In the genomic region with DNA sequence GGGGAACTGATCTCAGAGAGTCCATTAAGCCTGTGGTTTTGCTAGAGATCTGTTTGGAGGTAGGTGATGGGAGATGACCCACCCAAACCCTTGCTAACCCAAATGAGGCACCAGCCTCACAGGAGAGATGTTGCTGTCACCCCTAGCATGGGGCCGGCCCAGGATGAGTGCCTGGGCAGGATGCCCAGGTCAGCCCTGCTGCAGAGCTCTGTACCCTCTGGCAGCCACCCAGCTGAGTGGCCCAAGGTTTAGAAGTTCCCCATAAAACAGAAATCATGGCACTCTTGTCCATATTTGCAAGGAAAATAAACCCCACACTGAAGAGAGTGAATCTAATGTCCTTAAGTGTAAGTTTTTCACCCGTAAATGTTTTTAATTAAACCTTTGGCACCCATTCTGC, we compare ENCODE assay signal across 15 mouse cellular contexts.
DNase-seq lines count a peak whose midpoint lies in the region; TF ChIP-seq lines count a peak whose summit lies in the region.
"Had no signal": no experiment of that assay in that cellular context is flagged by ENCODE, and none has a peak within 500 bp of the region (broad histone marks: within the 10 kb centered on the region; RNA-seq: fewer than 3 reads in every experiment).

No protein-coding gene starts in this region.

- intact Hi-C loops in gastrocnemius, adult 2 months (cut with DNase I), result no loop called here
- intact Hi-C loops in left cerebral cortex, postnatal 4 days (cut with DNase I), result no loop called here
- intact Hi-C loops in left cerebral cortex, postnatal 14 days (cut with DNase I), result no loop called here

- TF ChIP-seq CTCF in gastrocnemius, adult 2 months (IDR thresholded peaks at IDR 0.05), result no peak

- no peak overlapping the region for H3K27ac ChIP-seq in gastrocnemius, adult 2 months

- DNase-seq in gastrocnemius, adult 2 months, result peak; percentile 49
- DNase-seq in gastrocnemius, adult 18-20 months (ENCODE audit: low spot score), result no peak
- DNase-seq in left cerebral cortex, postnatal 4 days, result peak; percentile 51
- no peak for DNase-seq in left cerebral cortex, postnatal 14 days (ENCODE audit: low spot score in 2 of 2)
- peak; percentile 74 for DNase-seq in adrenal gland, adult 8-10 months
- no peak for DNase-seq in testis, postnatal 14 days (ENCODE audit: low spot score)
- DNase-seq in thymus, postnatal 10 days (ENCODE audit: low spot score in 2 of 2), result no peak
- DNase-seq: kidney, adult 18-20 months; liver; liver, postnatal 0 days; lung, postnatal 14 days; spleen, adult 18-20 months; thymus, postnatal 14 days had no signal

- no peak overlapping the region for H3K4me3 ChIP-seq in gastrocnemius, adult 2 months
- H3K4me3 ChIP-seq: erythroblast, embryonic 14.5 days; megakaryocyte, embryonic 14.5 days had no signal

Comparison
In these comparisons a context has a peak if more than half of its experiments do, and no peak if none do; other contexts are left out.
1. DNase-seq: peak in gastrocnemius, adult 2 months (single experiment), left cerebral cortex, postnatal 4 days (single experiment) and adrenal gland, adult 8-10 months (single experiment); none in gastrocnemius, adult 18-20 months (single experiment), left cerebral cortex, postnatal 14 days (0 of 2), testis, postnatal 14 days (single experiment) and thymus, postnatal 10 days (0 of 2).